Mouse (Mus musculus): ENCODE results near the gene Rag2. TPM values are rescaled to one million over a fixed set of nuclear protein-coding genes. Genes with fewer than 3 reads are reported as not detected.

The Rag2 gene
- polyA plus RNA-seq (2012; fragmentation: generic; extraction: Trizol): not detected
- long read RNA-seq, experiment 1: 0 reads
- long read RNA-seq, experiment 2: 0 reads

DNA sequence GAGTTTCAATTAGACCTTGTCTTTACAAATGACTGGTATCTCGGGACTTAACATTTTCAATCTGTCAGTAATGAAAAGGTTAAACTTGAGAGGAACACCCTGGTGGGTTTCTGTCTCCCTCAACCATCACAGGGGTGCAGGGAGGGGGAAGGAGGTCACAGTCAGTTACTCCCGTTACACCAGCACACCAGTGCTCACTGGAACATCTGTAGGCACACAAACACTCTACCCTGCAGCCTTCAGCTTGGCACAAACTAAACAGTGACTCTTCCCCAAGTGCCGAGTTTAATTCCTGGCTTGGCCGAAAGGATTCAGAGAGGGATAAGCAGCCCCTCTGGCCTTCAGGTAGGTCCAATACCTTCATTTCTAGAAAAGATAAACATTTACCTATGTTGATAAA, at the start of gene Rag2:
TSS of gene Rag2 (plus strand) at position 193 of the 400 bp plus-strand sequence.
- H3K27me3 ChIP-seq (ENCODE audit: control insufficient read depth, insufficient read depth, insufficient read length): peaks cover 3% of the 10 kb centered on the region
- H3K36me3 ChIP-seq (ENCODE audit: control insufficient read depth, insufficient read depth): no peaks in the 10 kb centered on the region
- no peaks in the 10 kb centered on the region for H3K79me2 ChIP-seq (ENCODE audit: control insufficient read depth, insufficient read depth)
- no peaks in the 10 kb centered on the region for H3K79me3 ChIP-seq (ENCODE audit: low read depth)
- H3ac ChIP-seq (ENCODE audit: control insufficient read depth, insufficient read length, low read depth): no peak within 1 kb of the TSS
- no peak for TF ChIP-seq CEBPB (IDR thresholded peaks at IDR 0.05; ENCODE audit: low read depth)
- TF ChIP-seq FOSL1 (IDR thresholded peaks at IDR 0.05; ENCODE audit: insufficient read depth, low read length, poor library complexity, severe bottlenecking): no peak
- no peak for TF ChIP-seq MAX (IDR thresholded peaks at IDR 0.05)
- TF ChIP-seq MYOD1 (IDR thresholded peaks at IDR 0.05; ENCODE audit: control insufficient read depth, insufficient read length, low read depth): no peak
- TF ChIP-seq MYOG (IDR thresholded peaks at IDR 0.05; ENCODE audit: control insufficient read depth, extremely low read depth, insufficient read length): no peak
- no peak for TF ChIP-seq CTCF (IDR thresholded peaks at IDR 0.05; ENCODE audit: control insufficient read depth, insufficient read depth, insufficient read length)
- TF ChIP-seq USF1 (IDR thresholded peaks at IDR 0.05; ENCODE audit: low read depth): no peak
- no peak within 1 kb of the TSS for H3K4me3 ChIP-seq (ENCODE audit: insufficient read depth, poor library complexity, severe bottlenecking)

- TF ChIP-seq FOSL1 (IDR thresholded peaks at IDR 0.05; ENCODE audit: insufficient read depth, low read length, poor library complexity, severe bottlenecking): no peak
- TF ChIP-seq USF1 (IDR thresholded peaks at IDR 0.05; ENCODE audit: low read depth): no peak
- no peak for TF ChIP-seq CTCF (IDR thresholded peaks at IDR 0.05; ENCODE audit: control insufficient read depth, insufficient read depth, insufficient read length)
- TF ChIP-seq MAX (IDR thresholded peaks at IDR 0.05): no peak
- no peak for TF ChIP-seq MYOG (IDR thresholded peaks at IDR 0.05; ENCODE audit: control insufficient read depth, extremely low read depth, insufficient read length)
- TF ChIP-seq CEBPB (IDR thresholded peaks at IDR 0.05; ENCODE audit: low read depth): no peak
- TF ChIP-seq MYOD1 (IDR thresholded peaks at IDR 0.05; ENCODE audit: control insufficient read depth, insufficient read length, low read depth): no peak
- Histone ChIP-seq H3K36me3 (ENCODE audit: control insufficient read depth, insufficient read depth) (no peaks in the 10 kb centered on the region), H3K4me3 (ENCODE audit: insufficient read depth, poor library complexity, severe bottlenecking) (no peak overlapping the region), H3K27me3 (ENCODE audit: control insufficient read depth, insufficient read depth, insufficient read length) (no peaks in the 10 kb centered on the region), H3ac (ENCODE audit: control insufficient read depth, insufficient read length, low read depth) (no peak overlapping the region), H3K79me3 (ENCODE audit: low read depth) (no peaks in the 10 kb centered on the region), H3K79me2 (ENCODE audit: control insufficient read depth, insufficient read depth) (no peaks in the 10 kb centered on the region)
Measured at GRCm38 (mm10) chr2:101577243-101577642, 47.3 kb upstream of the Rag2 start.

DNA sequence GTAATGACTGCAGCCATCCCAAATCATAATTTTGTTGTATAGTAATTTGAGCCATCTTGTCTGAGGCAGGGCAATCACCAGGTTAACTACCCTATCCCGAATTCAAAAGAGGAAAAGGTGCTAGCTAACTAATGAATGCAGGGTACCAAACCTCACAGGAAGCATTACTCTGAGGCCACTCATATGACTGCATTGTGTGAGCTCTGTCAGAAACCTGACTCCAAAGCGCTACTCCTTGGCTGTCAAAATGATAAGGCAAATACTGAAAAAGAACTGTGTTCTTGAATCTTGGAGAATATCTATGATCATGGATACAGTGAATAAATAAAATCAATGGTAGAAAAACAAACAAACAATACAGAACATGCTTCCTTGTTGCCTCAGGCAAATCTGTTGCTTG, 44.5 kb upstream of the Rag2 start:
- Histone ChIP-seq H3K79me2 (ENCODE audit: control insufficient read depth, insufficient read depth) (no peaks in the 10 kb centered on the region), H3ac (ENCODE audit: control insufficient read depth, insufficient read length, low read depth) (no peak overlapping the region), H3K4me3 (ENCODE audit: insufficient read depth, poor library complexity, severe bottlenecking) (no peak overlapping the region), H3K27me3 (ENCODE audit: control insufficient read depth, insufficient read depth, insufficient read length) (no peaks in the 10 kb centered on the region), H3K79me3 (ENCODE audit: low read depth) (no peaks in the 10 kb centered on the region), H3K36me3 (ENCODE audit: control insufficient read depth, insufficient read depth) (no peaks in the 10 kb centered on the region)
- TF ChIP-seq MAX (IDR thresholded peaks at IDR 0.05): no peak

DNA sequence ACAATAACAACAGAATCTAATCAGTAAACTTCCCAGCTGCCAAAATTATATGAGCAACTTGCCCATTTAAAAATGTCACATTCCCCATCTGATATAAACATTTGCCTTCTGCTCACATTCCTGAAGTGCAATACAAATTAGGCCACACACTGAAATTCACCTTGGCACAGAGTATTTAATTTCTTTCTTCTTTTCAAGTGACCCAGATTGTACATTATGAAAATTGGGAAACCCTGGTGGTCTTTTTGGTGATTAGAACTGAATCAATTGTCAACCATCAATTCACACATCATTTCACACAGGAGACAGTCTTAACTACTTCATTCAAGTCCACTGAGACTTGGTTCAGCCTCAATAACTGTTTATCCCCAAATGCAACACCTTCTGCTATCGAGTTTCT, 44.1 kb upstream of the Rag2 start:
- Histone ChIP-seq H3K27me3 (ENCODE audit: control insufficient read depth, insufficient read depth, insufficient read length) (no peaks in the 10 kb centered on the region), H3K79me2 (ENCODE audit: control insufficient read depth, insufficient read depth) (no peaks in the 10 kb centered on the region), H3K4me3 (ENCODE audit: insufficient read depth, poor library complexity, severe bottlenecking) (no peak overlapping the region), H3ac (ENCODE audit: control insufficient read depth, insufficient read length, low read depth) (no peak overlapping the region), H3K36me3 (ENCODE audit: control insufficient read depth, insufficient read depth) (no peaks in the 10 kb centered on the region), H3K79me3 (ENCODE audit: low read depth) (no peaks in the 10 kb centered on the region)
- no peak for TF ChIP-seq USF1 (IDR thresholded peaks at IDR 0.05; ENCODE audit: low read depth)
- TF ChIP-seq MYOG (IDR thresholded peaks at IDR 0.05; ENCODE audit: control insufficient read depth, extremely low read depth, insufficient read length): no peak
- TF ChIP-seq CEBPB (IDR thresholded peaks at IDR 0.05; ENCODE audit: low read depth): no peak
- TF ChIP-seq FOSL1 (IDR thresholded peaks at IDR 0.05; ENCODE audit: insufficient read depth, low read length, poor library complexity, severe bottlenecking): no peak
- no peak for TF ChIP-seq CTCF (IDR thresholded peaks at IDR 0.05; ENCODE audit: control insufficient read depth, insufficient read depth, insufficient read length)
- no peak for TF ChIP-seq MYOD1 (IDR thresholded peaks at IDR 0.05; ENCODE audit: control insufficient read depth, insufficient read length, low read depth)
- no peak for TF ChIP-seq MAX (IDR thresholded peaks at IDR 0.05)

DNA sequence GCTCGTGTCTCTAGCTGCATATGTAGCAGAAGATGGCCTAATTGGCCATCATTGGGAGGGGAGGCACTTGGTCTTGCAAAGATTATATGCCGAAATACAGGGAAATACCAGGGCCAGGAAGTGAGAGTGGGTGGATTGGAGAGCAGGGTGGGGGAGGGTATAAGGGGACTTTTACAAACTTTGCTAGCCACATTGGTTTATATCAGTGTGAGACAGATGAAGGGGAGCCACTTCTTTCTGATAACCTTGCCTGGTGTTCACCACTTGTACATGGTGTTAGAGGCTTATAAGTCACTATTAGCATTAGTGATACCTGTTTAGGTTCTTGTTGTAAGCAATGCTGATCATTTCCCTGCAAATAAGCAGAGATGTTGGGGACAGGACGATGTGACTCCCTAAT, 43.5 kb upstream of the Rag2 start:
- H3K79me2 ChIP-seq (ENCODE audit: control insufficient read depth, insufficient read depth): no peaks in the 10 kb centered on the region

DNA sequence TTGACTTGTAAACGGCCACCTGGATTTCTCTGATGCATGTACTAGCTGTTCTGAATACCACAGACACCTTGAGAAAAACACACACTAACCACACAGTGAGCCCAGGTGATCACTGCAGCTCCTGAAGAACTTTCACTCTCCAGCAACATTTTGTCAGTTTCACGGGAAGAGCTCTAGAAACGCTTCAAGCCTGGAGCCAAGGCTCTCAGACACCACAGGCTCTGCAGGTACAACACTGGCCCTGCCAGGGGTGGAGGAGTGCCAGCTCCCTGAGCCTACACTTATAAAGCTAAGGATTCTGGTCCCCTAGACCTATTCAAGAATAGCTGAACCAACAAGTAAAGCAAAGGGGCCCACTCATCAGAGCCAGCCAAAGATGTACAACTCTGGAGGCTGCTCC, 43.1 kb upstream of the Rag2 start:
- no peak for TF ChIP-seq CEBPB (IDR thresholded peaks at IDR 0.05; ENCODE audit: low read depth)
- TF ChIP-seq CTCF (IDR thresholded peaks at IDR 0.05; ENCODE audit: control insufficient read depth, insufficient read depth, insufficient read length): no peak
- TF ChIP-seq FOSL1 (IDR thresholded peaks at IDR 0.05; ENCODE audit: insufficient read depth, low read length, poor library complexity, severe bottlenecking): no peak
- no peak for TF ChIP-seq MYOD1 (IDR thresholded peaks at IDR 0.05; ENCODE audit: control insufficient read depth, insufficient read length, low read depth)
- no peak for TF ChIP-seq USF1 (IDR thresholded peaks at IDR 0.05; ENCODE audit: low read depth)
- no peak for TF ChIP-seq MAX (IDR thresholded peaks at IDR 0.05)
- no peak for TF ChIP-seq MYOG (IDR thresholded peaks at IDR 0.05; ENCODE audit: control insufficient read depth, extremely low read depth, insufficient read length)
- Histone ChIP-seq H3ac (ENCODE audit: control insufficient read depth, insufficient read length, low read depth) (no peak overlapping the region), H3K79me3 (ENCODE audit: low read depth) (no peaks in the 10 kb centered on the region), H3K27me3 (ENCODE audit: control insufficient read depth, insufficient read depth, insufficient read length) (no peaks in the 10 kb centered on the region), H3K36me3 (ENCODE audit: control insufficient read depth, insufficient read depth) (no peaks in the 10 kb centered on the region), H3K79me2 (ENCODE audit: control insufficient read depth, insufficient read depth) (no peaks in the 10 kb centered on the region), H3K4me3 (ENCODE audit: insufficient read depth, poor library complexity, severe bottlenecking) (no peak overlapping the region)

More for the DNA sequence above, 43.5 kb upstream of the Rag2 start:
- Histone ChIP-seq H3K27me3 (ENCODE audit: control insufficient read depth, insufficient read depth, insufficient read length) (no peaks in the 10 kb centered on the region), H3K79me3 (ENCODE audit: low read depth) (no peaks in the 10 kb centered on the region), H3K36me3 (ENCODE audit: control insufficient read depth, insufficient read depth) (no peaks in the 10 kb centered on the region), H3ac (ENCODE audit: control insufficient read depth, insufficient read length, low read depth) (no peak overlapping the region), H3K4me3 (ENCODE audit: insufficient read depth, poor library complexity, severe bottlenecking) (no peak overlapping the region)
- TF ChIP-seq MYOD1 (IDR thresholded peaks at IDR 0.05; ENCODE audit: control insufficient read depth, insufficient read length, low read depth) (no peak), MYOG (IDR thresholded peaks at IDR 0.05; ENCODE audit: control insufficient read depth, extremely low read depth, insufficient read length) (no peak), USF1 (IDR thresholded peaks at IDR 0.05; ENCODE audit: low read depth) (no peak), CEBPB (IDR thresholded peaks at IDR 0.05; ENCODE audit: low read depth) (no peak), MAX (IDR thresholded peaks at IDR 0.05) (no peak), FOSL1 (IDR thresholded peaks at IDR 0.05; ENCODE audit: insufficient read depth, low read length, poor library complexity, severe bottlenecking) (no peak), CTCF (IDR thresholded peaks at IDR 0.05; ENCODE audit: control insufficient read depth, insufficient read depth, insufficient read length) (no peak)
